8 mouse cellular contexts compared by ENCODE assay signal in the genomic region with DNA sequence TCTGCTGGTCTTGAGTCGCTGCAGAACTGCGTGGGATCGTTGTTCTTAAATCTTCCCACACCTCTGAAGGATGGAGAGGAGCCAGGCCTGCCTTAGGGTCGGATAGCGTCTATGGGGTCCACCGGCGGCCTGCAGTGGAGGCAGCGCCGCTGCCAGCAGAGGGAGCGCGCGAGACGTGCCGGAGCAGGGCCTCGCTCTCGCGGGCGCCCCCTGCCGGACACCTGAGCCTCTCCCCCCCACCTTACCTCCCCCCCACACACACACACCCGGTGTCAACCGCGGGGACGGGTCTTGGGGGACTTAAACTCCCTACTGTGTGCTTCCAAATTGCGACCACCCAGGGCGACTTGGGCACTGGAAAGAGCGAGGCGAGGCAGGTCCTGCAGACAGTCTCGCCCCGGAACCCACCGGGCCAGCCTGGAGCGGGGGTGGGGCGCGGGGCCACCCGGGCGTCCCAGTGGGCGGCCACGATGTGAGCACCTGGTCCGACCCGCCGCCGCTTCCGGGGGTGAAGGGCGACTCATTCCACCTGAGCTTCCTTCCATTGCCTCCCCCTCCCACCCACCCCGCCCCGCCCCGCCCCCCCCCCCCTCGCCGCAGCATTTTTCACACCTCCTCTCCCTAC. TPM values are rescaled to one million over a fixed set of nuclear protein-coding genes. Genes with fewer than 3 reads are reported as not detected.
DNase-seq lines count a peak whose midpoint lies in the region; ATAC-seq and TF ChIP-seq lines count a peak whose summit lies in the region.

No protein-coding gene starts in this region.

- peaks cover 0 to 5% of the 10 kb centered on the region in 2 experiments; a peak in 1 of 4 replicates for H3K4me1 ChIP-seq in MEL (ENCODE audit: control insufficient read depth in 1 of 2, insufficient read depth in 2 of 2, low read length in 2 of 2)
- H3K4me1 ChIP-seq in forebrain, postnatal 0 days (ENCODE audit: insufficient read depth) = peaks cover 7% of the 10 kb centered on the region

- TF ChIP-seq CTCF in MEL (IDR thresholded peaks at IDR 0.05 in 2 of 3, conservative IDR thresholded peaks at IDR 0.05 in 1 of 3; ENCODE audit: control insufficient read depth in 1 of 3, insufficient read depth in 1 of 3, low read depth in 2 of 3, low read length in 3 of 3, poor library complexity in 1 of 3, severe bottlenecking in 1 of 3) = peak in 2 of 3 experiments; percentile 68 to 99; a peak in 5 of 6 replicates
- peak; percentile 99 for TF ChIP-seq CTCF in forebrain, postnatal 0 days (IDR thresholded peaks at IDR 0.05; ENCODE audit: low read depth)

- H3K36me3 ChIP-seq in MEL (ENCODE audit: control insufficient read depth in 1 of 2, insufficient read depth in 2 of 2, low read length in 2 of 2) = no peaks in the 10 kb centered on the region
- no peaks in the 10 kb centered on the region for H3K36me3 ChIP-seq in forebrain, postnatal 0 days (ENCODE audit: insufficient read depth)

- TF ChIP-seq POLR2A in MEL (IDR thresholded peaks at IDR 0.05; ENCODE audit: control insufficient read depth in 1 of 2, insufficient read depth in 1 of 2, low read depth in 1 of 2, low read length in 2 of 2, poor library complexity in 1 of 2) = no peak

- H3K79me2 ChIP-seq in MEL (ENCODE audit: control insufficient read depth, insufficient read depth, low read length, poor library complexity) = no peaks in the 10 kb centered on the region

- peak; percentile 28; the same call in 1 of the 2 replicates for ATAC-seq in forebrain, postnatal 0 days

- TF ChIP-seq EP300 in MEL (IDR thresholded peaks at IDR 0.05; ENCODE audit: low read depth in 1 of 2, low read length in 2 of 2) = no peak

- H3K4me3 ChIP-seq in MEL (ENCODE audit: control insufficient read depth in 1 of 2, insufficient read depth in 1 of 2, low read depth in 2 of 2, low read length in 2 of 2) = peak overlapping the region; percentile 51 to 71; a peak in 3 of 4 replicates
- H3K4me3 ChIP-seq in forebrain, postnatal 0 days (ENCODE audit: low read depth, low read length) = peak overlapping the region; percentile 3; the same call in 1 of the 2 replicates

- H3K9me3 ChIP-seq in MEL (replicated peaks; ENCODE audit: insufficient read depth, low read length) = no peaks in the 10 kb centered on the region
- H3K9me3 ChIP-seq in forebrain, postnatal 0 days (ENCODE audit: low read length) = no peaks in the 10 kb centered on the region

- TF ChIP-seq RAD21 in MEL (IDR thresholded peaks at IDR 0.05; ENCODE audit: low read depth, low read length) = peak; percentile 45

- peak overlapping the region; percentile 50 for H3K4me2 ChIP-seq in forebrain, postnatal 0 days (ENCODE audit: low read depth)

- no peak overlapping the region for H3K27ac ChIP-seq in MEL (ENCODE audit: control insufficient read depth, low read depth, low read length)
- no peak overlapping the region for H3K27ac ChIP-seq in forebrain, postnatal 0 days (ENCODE audit: low read depth, low read length)

- no peak overlapping the region; the same call in 1 of the 2 replicates for H3K9ac ChIP-seq in MEL (ENCODE audit: control insufficient read depth, low read depth, low read length, poor library complexity, severe bottlenecking)
- H3K9ac ChIP-seq in forebrain, postnatal 0 days = no peak overlapping the region

- H3K27me3 ChIP-seq in MEL (ENCODE audit: control insufficient read depth in 1 of 2, insufficient read depth in 2 of 2, low read length in 2 of 2) = peaks cover 0 to 1% of the 10 kb centered on the region in 2 experiments; a peak in 1 of 4 replicates
- peaks cover 36% of the 10 kb centered on the region for H3K27me3 ChIP-seq in forebrain, postnatal 0 days (ENCODE audit: insufficient read depth, low read length)

- WGBS in forebrain, postnatal 0 days = 2% methylated on average over 39 of the region's 48 CpGs

- peak; percentile 77 for DNase-seq in MEL (ENCODE audit: low read depth, low spot score)
- DNase-seq in cerebellum, adult 18-20 months = peak; percentile 62 to 85
- peak; percentile 77 for DNase-seq in forebrain, postnatal 0 days
- DNase-seq in heart, postnatal 4 days = peak; percentile 90
- peak; percentile 80 to 88 for DNase-seq in layer of hippocampus, postnatal 10 days (ENCODE audit: low spot score in 2 of 2)
- DNase-seq in lung, postnatal 10 days = peak; percentile 84
- DNase-seq in retina, postnatal 1 day = peak; percentile 80
- peak; percentile 80 to 81 for DNase-seq in thymus, postnatal 36 days

TF ChIP-seq in MEL, 35 proteins besides CTCF, POLR2A, EP300 and RAD21:
- no peak for TF ChIP-seq GATA1 (IDR thresholded peaks at IDR 0.05; ENCODE audit: low read depth, low read length)
- peak; percentile 79 for TF ChIP-seq SMC3 (IDR thresholded peaks at IDR 0.05; ENCODE audit: low read depth, low read length)
- TF ChIP-seq NRF1 (IDR thresholded peaks at IDR 0.05; ENCODE audit: insufficient read depth, low read depth, low read length, poor library complexity, severe bottlenecking) = no peak
- TF ChIP-seq NELFE (IDR thresholded peaks at IDR 0.05; ENCODE audit: low read depth, low read length) = no peak
- no peak for TF ChIP-seq MAFK (IDR thresholded peaks at IDR 0.05; ENCODE audit: borderline replicate concordance, low read depth, low read length)
- no peak for TF ChIP-seq POLR2AphosphoS5 (IDR thresholded peaks at IDR 0.05; ENCODE audit: borderline replicate concordance, low read depth, low read length)
- peak; percentile 92 for TF ChIP-seq MAZ (IDR thresholded peaks at IDR 0.05; ENCODE audit: low read depth, low read length)
- TF ChIP-seq GABPA (IDR thresholded peaks at IDR 0.05; ENCODE audit: low read depth, low read length) = no peak
- TF ChIP-seq ZNF384 (IDR thresholded peaks at IDR 0.05; ENCODE audit: low read depth, low read length) = no peak
- no peak; the same call in 1 of the 2 replicates for TF ChIP-seq ZKSCAN1 (IDR thresholded peaks at IDR 0.05; ENCODE audit: low read depth, low read length)
- no peak for TF ChIP-seq E2F4 (IDR thresholded peaks at IDR 0.05; ENCODE audit: borderline replicate concordance, low read depth, low read length)
- peak; percentile 42; the same call in 1 of the 2 replicates for TF ChIP-seq ZC3H11A (IDR thresholded peaks at IDR 0.05; ENCODE audit: low read depth, low read length)
- no peak for TF ChIP-seq TCF12 (IDR thresholded peaks at IDR 0.05; ENCODE audit: low read depth, low read length)
- 0 out of 2 replicates have a peak, but pooled peaks have one; percentile 8 for TF ChIP-seq BHLHE40 (IDR thresholded peaks at IDR 0.05; ENCODE audit: borderline replicate concordance, low read depth, low read length)
- no peak for TF ChIP-seq RCOR1 (IDR thresholded peaks at IDR 0.05; ENCODE audit: low read depth, low read length)

RNA-seq across cellular contexts. Expression of gene Smug1, which starts 15.4 kb away (rescaled TPM):
- 3.8 and 5.2 TPM in 2 replicates for total RNA-seq in MEL (2012; rRNA removed)
- 1 to 10 TPM in 1 of 2 experiments, not detected in 1; 4.6 TPM for polyA plus RNA-seq in MEL (2012; ENCODE audit: insufficient read depth in 1 of 2, insufficient read length in 2 of 2, low read depth in 1 of 2, low replicate concordance in 2 of 2, missing spikeins in 1 of 2)
- 34.0 and 34.4 TPM in 2 replicates for total RNA-seq in forebrain, postnatal 0 days (2014; rRNA removed)
- polyA plus RNA-seq in forebrain, postnatal 0 days (2015; fragmentation: Nextera tagmentation; extraction: Ambion mirVana) = 14.6 and 18.5 TPM in 2 replicates
- 10 to 100 TPM; 12.7 to 14.1 TPM for total RNA-seq in heart, postnatal 4 days (2021)
- 10 to 100 TPM; 15.1 to 17.4 TPM for total RNA-seq in layer of hippocampus, postnatal 10 days (2021)

RNA-seq across cellular contexts. Expression of gene Cbx5, which starts 57.3 kb away (rescaled TPM):
- 39.8 and 40.5 TPM in 2 replicates for total RNA-seq in MEL (2012; rRNA removed)
- polyA plus RNA-seq in MEL (2012; ENCODE audit: insufficient read depth in 1 of 2, insufficient read length in 2 of 2, low read depth in 1 of 2, low replicate concordance in 2 of 2, missing spikeins in 1 of 2) = 10 to 100 TPM; 42.4 to 67.1 TPM
- 139 and 181 TPM in 2 replicates for total RNA-seq in forebrain, postnatal 0 days (2014; rRNA removed)
- polyA plus RNA-seq in forebrain, postnatal 0 days (2015; fragmentation: Nextera tagmentation; extraction: Ambion mirVana) = 74.1 and 90.4 TPM in 2 replicates
- total RNA-seq in heart, postnatal 4 days (2021) = 100 to 1,000 TPM; 146 TPM
- 100 to 1,000 TPM; 181 to 188 TPM for total RNA-seq in layer of hippocampus, postnatal 10 days (2021)

RNA-seq across cellular contexts. Expression of gene Hnrnpa1, which starts 58.0 kb away (rescaled TPM):
- 322 and 402 TPM in 2 replicates for total RNA-seq in MEL (2012; rRNA removed)
- polyA plus RNA-seq in MEL (2012; ENCODE audit: insufficient read depth in 1 of 2, insufficient read length in 2 of 2, low read depth in 1 of 2, low replicate concordance in 2 of 2, missing spikeins in 1 of 2) = 100 to 1,000 TPM in 1 of 2 experiments, not detected in 1; 900 TPM
- total RNA-seq in forebrain, postnatal 0 days (2014; rRNA removed) = 205 and 270 TPM in 2 replicates
- 653 and 670 TPM in 2 replicates for polyA plus RNA-seq in forebrain, postnatal 0 days (2015; fragmentation: Nextera tagmentation; extraction: Ambion mirVana)
- total RNA-seq in heart, postnatal 4 days (2021) = 100 to 1,000 TPM; 408 to 415 TPM
- 100 to 1,000 TPM; 399 to 417 TPM for total RNA-seq in layer of hippocampus, postnatal 10 days (2021)
